Mouse (Mus musculus) stomach, postnatal 0 days (tissue): ENCODE data around the gene Lrrc75a. TPM values are rescaled to one million over a fixed set of nuclear protein-coding genes. Genes with fewer than 3 reads are reported as not detected.
A peak's percentile ranks its signal among the peaks of the same experiment; 100 is the strongest.

Source experiments
- ATAC-seq: fragments of 200-750 bp; cut with Nextera tagmentation; 2 replicates; pipeline ENCODE4 v1.8.0; 2017; ENCODE audit not compliant: low FRiP score, low TSS enrichment
- DNase-seq: peaks from one replicate; pipeline ENCODE4 v3.0.0-alpha.2; 2016; ENCODE audit warnings: low spot score
- H3K27ac ChIP-seq: fragments of 300-500 bp; sonication (generic); replicated peaks from 2 replicates; pipeline ENCODE4 v1.5.1; 2014; ENCODE audit warnings: mild to moderate bottlenecking, control low read depth
- H3K27me3 ChIP-seq: fragments of 300-500 bp; sonication (generic); 2 replicates; pipeline ENCODE4 v1.6.1; 2014; ENCODE audit warnings: low read length; ENCODE audit not compliant: control insufficient read depth, insufficient read depth
- H3K36me3 ChIP-seq: fragments of 300-500 bp; sonication (generic); 2 replicates; pipeline ENCODE4 v1.6.1; 2014; ENCODE audit warnings: low read length, mixed read lengths; ENCODE audit not compliant: control insufficient read depth, insufficient read depth
- H3K4me1 ChIP-seq: fragments of 300-500 bp; sonication (generic); replicated peaks from 2 replicates; pipeline ENCODE4 v1.6.1; 2014; ENCODE audit warnings: antibody characterized with exemption; ENCODE audit not compliant: control insufficient read depth, insufficient read depth
- H3K4me2 ChIP-seq: fragments of 300-500 bp; sonication (generic); replicated peaks from 2 replicates; pipeline ENCODE4 v1.6.1; 2014; ENCODE audit warnings: low read depth, mild to moderate bottlenecking, control low read depth, moderate library complexity
- H3K4me3 ChIP-seq: fragments of 300-500 bp; sonication (generic); 2 replicates; pipeline ENCODE4 v1.5.1; 2014; ENCODE audit warnings: low read depth, low read length, control low read depth
- H3K9ac ChIP-seq: fragments of 300-500 bp; sonication (generic); 2 replicates; pipeline ENCODE4 v1.6.1; 2014; ENCODE audit warnings: mild to moderate bottlenecking, low read length, control low read depth, mixed read lengths
- H3K9me3 ChIP-seq: fragments of 300-500 bp; sonication (generic); 2 replicates; pipeline ENCODE4 v1.6.1; 2016; ENCODE audit warnings: low read length; ENCODE audit not compliant: control insufficient read depth
- CTCF ChIP-seq: IDR thresholded peaks from 2 replicates; pipeline ENCODE4 v1.5.1; 2016; ENCODE audit warnings: antibody characterized with exemption, low read depth, mild to moderate bottlenecking, moderate library complexity
- EP300 ChIP-seq: optimal IDR thresholded peaks from 2 replicates; pipeline ENCODE3; 2016; ENCODE audit warnings: antibody characterized with exemption
- polyA plus RNA-seq: library from polyadenylated mRNA; unstranded; fragments of >200 nt; fragmentation: Nextera tagmentation; extraction: Ambion mirVana; gene quantifications from 2 replicates; pipeline ENCODE4 v1.2.1, GENCODE M21; 2015

The Lrrc75a gene
- polyA plus RNA-seq, 1 experiment from 2014 or later, result 7.3 TPM

- TF ChIP-seq EP300, result no peak
- no peak for TF ChIP-seq CTCF
- H3K36me3 ChIP-seq, result 0 out of 2 replicates have a peak, but pooled peaks cover 3% of the 10 kb centered on the region
- no peak overlapping the region for H3K4me3 ChIP-seq
- H3K27ac ChIP-seq, result no peak overlapping the region
- no peak for DNase-seq
- H3K9ac ChIP-seq, result no peak overlapping the region
- no peak for ATAC-seq
- H3K9me3 ChIP-seq, result no peaks in the 10 kb centered on the region
- peaks cover 3% of the 10 kb centered on the region; the same call in 1 of the 2 replicates for H3K4me1 ChIP-seq
- H3K4me2 ChIP-seq, result peak overlapping the region; percentile 76; the same call in 1 of the 2 replicates
- H3K27me3 ChIP-seq, result no peaks in the 10 kb centered on the region
These were observed 93.3 kb downstream of the Lrrc75a start for GRCm38 (mm10) chr11:62554934-62555517.

Other genes starting within 250 kb of the Lrrc75a start
- 5.6 and 5.8 TPM in 2 replicates for gene Pigl, start 190.1 kb downstream of the Lrrc75a start, polyA plus RNA-seq
- 82.2 and 84.6 TPM in 2 replicates for gene Ncor1, start 190.0 kb downstream of the Lrrc75a start, polyA plus RNA-seq
- 17.8 and 18.6 TPM in 2 replicates for gene Cenpv, start 109.3 kb downstream of the Lrrc75a start, polyA plus RNA-seq
- 1,850 and 1,934 TPM in 2 replicates for gene Ubb, start 97.4 kb downstream of the Lrrc75a start, polyA plus RNA-seq
- 9.6 and 11.0 TPM in 2 replicates for gene Trpv2, start 74.0 kb downstream of the Lrrc75a start, polyA plus RNA-seq
- 30.2 and 35.9 TPM in 2 replicates for gene Mmgt2, start 141 bp upstream of the Lrrc75a start, polyA plus RNA-seq
- gene Zfp287, start 83.4 kb upstream of the Lrrc75a start, polyA plus RNA-seq, result 2.5 and 2.6 TPM in 2 replicates
- not detected in 2 replicates for gene Gm10428, start 104.6 kb upstream of the Lrrc75a start, polyA plus RNA-seq
- gene Zfp286, start 140.9 kb upstream of the Lrrc75a start, polyA plus RNA-seq, result 4.6 and 5.5 TPM in 2 replicates
- gene Trim16, start 171.7 kb upstream of the Lrrc75a start, polyA plus RNA-seq, result 23.4 and 25.0 TPM in 2 replicates
- 0.47 TPM in 2 replicates for gene Fbxw10, start 198.5 kb upstream of the Lrrc75a start, polyA plus RNA-seq
- gene Tvp23b, start 230.9 kb upstream of the Lrrc75a start, polyA plus RNA-seq, result 67.2 and 71.1 TPM in 2 replicates